Mouse (Mus musculus) CH12.LX (cell line): ENCODE data around the gene Bdkrb2. TPM values are rescaled to one million over a fixed set of nuclear protein-coding genes. Genes with fewer than 3 reads are reported as not detected.

Experiments
- DNase-seq: peaks from one replicate; pipeline ENCODE4 v3.0.0-alpha.2; 2013; ENCODE audit errors: extremely low read depth
- H3K27ac ChIP-seq: 2 replicates; pipeline ENCODE4 v1.5.1; 2012; ENCODE audit warnings: low read depth, mild to moderate bottlenecking, control low read depth, moderate library complexity; ENCODE audit not compliant: insufficient read depth
- H3K27me3 ChIP-seq: replicated peaks from 2 replicates; pipeline ENCODE3; 2012; ENCODE audit warnings: inconsistent platforms
- H3K36me3 ChIP-seq, 2 experiments: replicated peaks in 1 of 2; 2 replicates each; pipeline versions ENCODE3 to v1.6.1; 2012; ENCODE audit warnings: inconsistent platforms in 1 of 2, low read length in 1 of 2, mild to moderate bottlenecking in 1 of 2, mixed read lengths in 1 of 2, moderate library complexity in 1 of 2; ENCODE audit not compliant: control insufficient read depth in 1 of 2, insufficient read depth in 1 of 2
- H3K4me1 ChIP-seq, 2 experiments: 2 replicates each; pipeline ENCODE4 v1.6.1; 2012; ENCODE audit warnings: inconsistent platforms in 1 of 2, moderate library complexity in 1 of 2; ENCODE audit not compliant: insufficient read depth in 2 of 2, control insufficient read depth in 1 of 2
- H3K4me2 ChIP-seq: 2 replicates; pipeline ENCODE4 v1.6.1; 2012; ENCODE audit warnings: low read depth, mild to moderate bottlenecking, control low read depth; ENCODE audit not compliant: poor library complexity, insufficient read depth, severe bottlenecking
- H3K4me3 ChIP-seq, 3 experiments: fragments of 150-350 bp in 1 of 3; sonication (generic) in 1 of 3; replicated peaks in 1 of 3; 2 replicates each; pipeline versions ENCODE3 to v1.5.1; 2011 to 2012; ENCODE audit warnings: low read depth in 2 of 3, low read length in 2 of 3, mild to moderate bottlenecking in 2 of 3, moderate library complexity in 2 of 3, control low read depth in 1 of 3, improper control_type of control experiment in 1 of 3, inconsistent platforms in 1 of 3, mixed read lengths in 1 of 3; ENCODE audit not compliant: poor library complexity in 1 of 3
- H3K79me2 ChIP-seq: replicated peaks from 2 replicates; pipeline ENCODE4 v1.6.1; 2012; ENCODE audit warnings: mild to moderate bottlenecking, moderate library complexity; ENCODE audit not compliant: control insufficient read depth, poor library complexity, insufficient read depth, severe bottlenecking; ENCODE audit errors: extremely low read depth
- H3K9ac ChIP-seq: 2 replicates; pipeline ENCODE4 v1.6.1; 2012; ENCODE audit warnings: low read depth, mild to moderate bottlenecking, control low read depth, moderate library complexity; ENCODE audit not compliant: insufficient read depth
- H3K9me3 ChIP-seq: replicated peaks from 2 replicates; pipeline ENCODE3; 2012; ENCODE audit warnings: low read length, inconsistent platforms, mixed read lengths
- BHLHE40 ChIP-seq: IDR thresholded peaks from 2 replicates; pipeline ENCODE4 v1.6.1; 2011; ENCODE audit warnings: mild to moderate bottlenecking, low read depth, low read length, improper control_type of control experiment
- CHD1 ChIP-seq: IDR thresholded peaks from 2 replicates; pipeline ENCODE4 v1.6.1; 2012; ENCODE audit warnings: low read depth, low read length, improper control_type of control experiment, inconsistent platforms
- CHD2 ChIP-seq: IDR thresholded peaks from 2 replicates; pipeline ENCODE4 v1.6.1; 2011; ENCODE audit warnings: low read length, improper control_type of control experiment
- EP300 ChIP-seq: IDR thresholded peaks from 2 replicates; pipeline ENCODE4 v1.6.1; 2011; ENCODE audit warnings: low read length, improper control_type of control experiment
- GABPA ChIP-seq: IDR thresholded peaks from 2 replicates; pipeline ENCODE4 v1.6.1; 2012; ENCODE audit warnings: low read depth, low read length, improper control_type of control experiment, inconsistent platforms; ENCODE audit not compliant: insufficient replicate concordance
- HCFC1 ChIP-seq: IDR thresholded peaks from 2 replicates; pipeline ENCODE4 v1.6.1; 2012; ENCODE audit warnings: low read depth, mild to moderate bottlenecking, inconsistent platforms, low read length, improper control_type of control experiment
- IRF4 ChIP-seq: IDR thresholded peaks from 2 replicates; pipeline ENCODE4 v1.6.1; 2014; ENCODE audit warnings: low read depth, mild to moderate bottlenecking, inconsistent platforms, low read length, improper control_type of control experiment
- JUN ChIP-seq: IDR thresholded peaks from 2 replicates; pipeline ENCODE4 v1.6.1; 2011; ENCODE audit warnings: low read depth, mild to moderate bottlenecking, low read length, improper control_type of control experiment, moderate library complexity; ENCODE audit not compliant: insufficient read depth
- JUND ChIP-seq: conservative IDR thresholded peaks from 2 replicates; pipeline ENCODE4 v1.6.1; 2011; ENCODE audit warnings: low read depth, low read length, improper control_type of control experiment
- MAFK ChIP-seq: IDR thresholded peaks from 2 replicates; pipeline ENCODE4 v1.6.1; 2011; ENCODE audit warnings: low read length, improper control_type of control experiment; ENCODE audit not compliant: insufficient replicate concordance
- MAZ ChIP-seq: IDR thresholded peaks from 2 replicates; pipeline ENCODE4 v1.6.1; 2012; ENCODE audit warnings: low read depth, mild to moderate bottlenecking, inconsistent platforms, low read length, improper control_type of control experiment, moderate library complexity
- MXI1 ChIP-seq: IDR thresholded peaks from 2 replicates; pipeline ENCODE4 v1.6.1; 2011; ENCODE audit warnings: mild to moderate bottlenecking, low read depth, low read length, improper control_type of control experiment
- MYC ChIP-seq: IDR thresholded peaks from 2 replicates; pipeline ENCODE4 v1.6.1; 2011; ENCODE audit warnings: low read depth, mild to moderate bottlenecking, improper control_type of control experiment, low read length
- NRF1 ChIP-seq: IDR thresholded peaks from 2 replicates; pipeline ENCODE4 v1.6.1; 2014; ENCODE audit warnings: low read depth, mild to moderate bottlenecking, inconsistent platforms, low read length, improper control_type of control experiment, moderate library complexity
- PAX5 ChIP-seq: IDR thresholded peaks from 2 replicates; pipeline ENCODE4 v1.6.1; 2012; ENCODE audit warnings: low read length, inconsistent platforms, mixed read lengths
- POLR2A ChIP-seq: IDR thresholded peaks from 2 replicates; pipeline ENCODE4 v1.6.1; 2011; ENCODE audit warnings: low read depth, mild to moderate bottlenecking, improper control_type of control experiment, low read length
- RCOR1 ChIP-seq: conservative IDR thresholded peaks from 2 replicates; pipeline ENCODE4 v1.6.1; 2012; ENCODE audit warnings: low read depth, mild to moderate bottlenecking, inconsistent platforms, low read length, improper control_type of control experiment
- SIN3A ChIP-seq: IDR thresholded peaks from 2 replicates; pipeline ENCODE4 v1.6.1; 2012; ENCODE audit warnings: low read length, improper control_type of control experiment, inconsistent platforms
- UBTF ChIP-seq: IDR thresholded peaks from 2 replicates; pipeline ENCODE4 v1.6.1; 2012; ENCODE audit warnings: low read depth, mild to moderate bottlenecking, inconsistent platforms, low read length, improper control_type of control experiment, moderate library complexity
- USF1 ChIP-seq: IDR thresholded peaks from 2 replicates; pipeline ENCODE4 v1.6.1; 2014; ENCODE audit warnings: low read depth, mild to moderate bottlenecking, inconsistent platforms, low read length, improper control_type of control experiment
- ZKSCAN1 ChIP-seq: IDR thresholded peaks from 2 replicates; pipeline ENCODE4 v1.6.1; 2012; ENCODE audit warnings: low read depth, inconsistent platforms, low read length, improper control_type of control experiment, borderline replicate concordance
- ZNF384 ChIP-seq: IDR thresholded peaks from 2 replicates; pipeline ENCODE4 v1.6.1; 2012; ENCODE audit warnings: low read depth, low read length, improper control_type of control experiment, inconsistent platforms
- dilution Hi-C: fragments of 300-500 bp; cut with MboI; formaldehyde crosslinking; loops from 2 replicates; pipeline ENCODE4 v1.14.3; 2020; ENCODE audit warnings: low sequenced_read_pairs; ENCODE audit not compliant: extremely low pct_unique_long_range_greater_than_20kb, extremely low pct_ligation_motif_present
- in situ Hi-C: fragments of 300-500 bp; cut with MboI; formaldehyde crosslinking; loops from 3 replicates; pipeline ENCODE4 v1.14.3; 2019; ENCODE audit warnings: low sequenced_read_pairs, low pct_ligation_motif_present, low pct_unique_long_range_greater_than_20kb, mixed read lengths
- polyA plus RNA-seq: library from polyadenylated mRNA; unstranded; fragments of >175 nt; gene quantifications from 2 replicates; pipeline ENCODE4 v1.2.1, GENCODE M21; 2012; ENCODE audit warnings: low read depth; ENCODE audit not compliant: insufficient read length
- total RNA-seq, 2 experiments: library from RNA; depleted of rRNA; stranded (reverse); fragments of 300-350 nt in 1 of 2; fragments of >200 nt in 1 of 2; gene quantifications; 2 replicates each; pipeline ENCODE4 v1.2.3; 2012 to 2014

The Bdkrb2 gene
- total and polyA plus RNA-seq, 3 experiments, result 0.06 TPM; not detected in 2

DNA sequence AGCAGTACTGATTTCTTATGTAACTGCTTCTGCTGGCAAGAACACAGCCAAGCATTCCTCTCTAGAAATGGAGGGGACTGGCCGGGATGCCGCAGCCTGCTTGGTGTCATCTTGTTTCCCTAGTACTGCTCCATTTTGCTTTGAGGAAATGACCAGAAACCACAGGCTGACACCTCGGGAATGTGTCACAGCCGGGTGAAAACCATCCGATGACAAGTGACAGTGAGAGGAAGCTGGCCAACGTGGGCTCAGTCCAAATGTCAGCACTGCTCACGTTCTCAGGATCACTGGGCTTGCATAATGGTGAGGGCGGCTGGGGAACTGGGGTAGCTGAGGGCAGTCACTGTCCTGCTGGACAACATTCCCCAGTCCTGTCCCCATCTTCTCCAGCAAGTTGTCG is 33.5 kb upstream of the Bdkrb2 start:
- H3K4me1 ChIP-seq, result no peaks in the 10 kb centered on the region
- TF ChIP-seq IRF4 (no peak), EP300 (no peak), MXI1 (no peak), MAFK (no peak), CHD1 (no peak), GABPA (no peak), PAX5 (no peak), CHD2 (no peak), SIN3A (no peak), ZKSCAN1 (no peak)
- H3K9ac ChIP-seq, result no peak overlapping the region
- no peaks in the 10 kb centered on the region for H3K36me3 ChIP-seq
- no peak overlapping the region for H3K4me2 ChIP-seq
- dilution Hi-C loops (no loop called here), in situ Hi-C loops (no loop called here)
- no peak for DNase-seq
- peaks cover 2% of the 10 kb centered on the region for H3K9me3 ChIP-seq
- H3K27ac ChIP-seq, result no peak overlapping the region
- no peak overlapping the region for H3K4me3 ChIP-seq
- no peaks in the 10 kb centered on the region for H3K27me3 ChIP-seq
- no peaks in the 10 kb centered on the region for H3K79me2 ChIP-seq

DNA sequence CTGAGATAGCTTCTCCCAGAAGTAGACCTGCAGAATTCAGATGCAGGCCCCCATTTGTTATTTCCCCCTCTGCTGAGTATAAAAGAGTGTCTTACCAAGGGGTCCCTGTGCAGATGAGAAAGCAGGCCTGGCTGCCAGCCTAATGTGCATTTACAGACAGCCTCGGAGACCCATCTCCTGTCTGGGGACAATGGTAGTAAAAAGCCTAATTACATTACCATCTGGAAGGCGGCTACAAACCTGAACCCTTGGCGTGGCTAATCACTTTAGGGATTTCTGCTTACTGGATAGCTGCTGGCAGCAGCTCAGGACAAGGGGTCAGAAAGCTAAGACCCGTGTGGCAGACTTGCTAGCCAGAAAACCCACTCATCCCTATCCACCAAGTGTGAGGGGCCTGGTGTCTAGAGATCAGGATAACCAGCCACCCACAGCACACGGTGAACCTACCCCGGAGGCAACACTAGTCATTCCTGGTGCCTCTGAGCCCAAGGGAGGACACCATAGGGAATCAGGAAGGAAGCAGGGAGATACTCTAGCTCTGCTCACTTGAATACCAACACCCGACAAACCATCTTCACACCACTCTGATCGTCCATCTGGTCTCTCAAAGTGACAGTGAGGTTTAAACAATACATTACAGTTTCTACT is 31.2 kb upstream of the Bdkrb2 start:
- Histone ChIP-seq H3K27me3 (no peaks in the 10 kb centered on the region), H3K4me2 (no peak overlapping the region), H3K36me3 (no peaks in the 10 kb centered on the region), H3K79me2 (no peaks in the 10 kb centered on the region), H3K4me3 (no peak overlapping the region), H3K9me3 (peaks cover 2% of the 10 kb centered on the region), H3K9ac (no peak overlapping the region), H3K27ac (no peak overlapping the region), H3K4me1 (peaks cover 0 to 21% of the 10 kb centered on the region in 2 experiments; a peak in 2 of 4 replicates)
- no peak for DNase-seq
- dilution Hi-C loops (no loop called here), in situ Hi-C loops (no loop called here)
- TF ChIP-seq EP300 (no peak), MAFK (no peak), USF1 (no peak), BHLHE40 (no peak), PAX5 (no peak), MYC (no peak), NRF1 (no peak), ZNF384 (no peak), JUND (no peak), CHD2 (no peak), POLR2A (no peak), RCOR1 (no peak), MAZ (no peak), JUN (no peak), HCFC1 (no peak), UBTF (no peak)
